Mouse (Mus musculus) central nervous system, embryonic 11.5 days (tissue): ENCODE measurements around the gene Fads6. TPM values are rescaled to one million over a fixed set of nuclear protein-coding genes. Genes with fewer than 3 reads are reported as not detected.

Experiments
- polyA plus RNA-seq: library from polyadenylated mRNA; depleted of rRNA; stranded (reverse); fragments of >200 nt; gene quantifications from 2 replicates; pipeline ENCODE4 v1.2.3, GENCODE M21; 2012; rRNA removed

Fads6 gene
- 1.1 and 1.2 TPM in 2 replicates for polyA plus RNA-seq

DNA sequence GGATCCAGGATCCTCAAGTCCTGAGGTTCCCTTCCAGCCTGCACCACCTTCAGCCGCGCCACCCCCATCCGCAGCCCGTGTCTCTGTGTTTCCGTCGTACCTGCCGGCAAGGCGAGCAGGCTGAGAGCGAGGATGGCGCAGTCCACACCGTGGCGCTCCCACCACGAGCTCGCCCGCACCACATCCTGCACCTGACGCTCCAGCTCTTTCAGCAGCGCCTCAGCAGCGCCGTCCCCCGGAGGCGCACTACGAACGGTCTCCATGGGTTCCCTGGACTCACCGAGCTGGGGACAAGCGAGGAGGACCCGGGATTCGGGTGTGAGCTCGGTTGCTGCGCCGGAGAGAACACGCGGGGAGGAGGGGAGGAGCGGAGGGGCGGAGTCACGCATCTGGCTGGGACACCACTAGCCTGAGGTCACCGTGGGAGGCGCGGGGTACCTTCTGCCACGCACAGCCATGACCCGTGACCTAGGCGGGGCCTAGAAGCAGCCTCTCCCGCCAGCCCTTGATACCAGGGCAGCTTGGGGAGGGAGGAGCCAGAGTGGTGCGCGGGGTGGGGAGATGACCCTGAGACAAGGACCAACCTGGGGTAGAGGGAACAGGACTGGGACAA, at the start of gene Fads6:
TSS of gene Fads6 (minus strand) at position 450 of the 613 bp plus-strand sequence.

DNA sequence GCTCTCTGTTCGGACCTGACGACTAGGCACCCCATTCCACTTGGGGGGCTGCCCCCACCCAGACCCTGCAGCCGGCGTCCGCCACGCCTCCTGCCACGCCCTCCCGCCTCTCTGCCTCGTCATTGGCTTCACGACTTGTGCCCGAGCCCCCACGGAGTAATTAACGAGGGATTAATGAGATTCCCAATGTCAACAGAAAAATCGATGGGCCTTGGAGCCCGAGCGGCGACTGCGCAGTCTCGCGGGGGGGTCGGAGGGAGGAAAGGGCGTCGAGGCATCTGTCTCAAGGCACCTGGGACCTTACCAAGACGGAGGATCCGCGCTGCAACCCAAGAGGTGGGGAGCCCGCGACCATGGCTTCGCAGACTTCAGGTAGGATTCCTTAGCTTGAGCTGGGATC, 37.1 kb upstream of the Fads6 start, which contains the start of gene Otop3:
TSS of gene Otop3 (plus strand) at position 201 of the 400 bp plus-strand sequence.

DNA sequence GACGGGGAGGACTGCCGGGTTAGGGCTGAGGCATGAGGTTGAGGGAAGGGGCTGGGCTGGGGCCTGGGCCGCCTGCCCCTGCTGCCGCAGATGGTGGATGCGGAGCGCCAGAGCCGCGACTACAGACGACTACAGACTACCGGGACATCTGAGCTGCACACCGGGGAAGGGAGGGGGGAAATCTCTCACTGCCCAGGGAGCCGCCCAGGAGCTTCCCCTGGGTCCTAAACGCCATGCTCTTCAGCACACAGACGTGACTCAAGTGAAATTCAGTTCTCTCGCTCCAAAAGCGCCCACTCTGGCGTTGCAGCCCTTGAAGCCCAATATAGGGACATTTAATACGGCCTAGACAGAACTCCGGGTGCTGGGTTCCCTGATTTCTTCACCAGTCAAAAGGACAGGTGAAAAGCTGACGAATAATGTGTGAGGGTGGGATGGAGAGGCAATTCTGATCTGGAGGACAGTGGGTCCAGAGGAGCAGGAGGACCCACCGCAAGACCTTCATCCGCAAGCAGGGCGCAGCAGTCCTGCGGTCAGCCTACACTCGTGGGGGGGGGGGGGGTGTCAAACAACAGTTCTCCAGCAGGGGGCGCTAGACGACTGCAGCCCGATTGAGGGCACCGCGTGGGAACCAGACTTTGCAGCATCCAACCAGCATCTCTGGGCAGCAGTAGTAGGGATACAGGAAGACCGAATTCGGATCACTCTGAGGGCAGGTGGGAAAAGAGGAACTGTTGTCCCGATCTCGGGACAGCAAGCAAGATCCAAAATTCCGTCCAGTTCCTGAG, 24.6 kb upstream of the Fads6 start, which contains the start of gene Ush1g:
TSS of gene Ush1g (minus strand) at position 136 of the 788 bp plus-strand sequence.

DNA sequence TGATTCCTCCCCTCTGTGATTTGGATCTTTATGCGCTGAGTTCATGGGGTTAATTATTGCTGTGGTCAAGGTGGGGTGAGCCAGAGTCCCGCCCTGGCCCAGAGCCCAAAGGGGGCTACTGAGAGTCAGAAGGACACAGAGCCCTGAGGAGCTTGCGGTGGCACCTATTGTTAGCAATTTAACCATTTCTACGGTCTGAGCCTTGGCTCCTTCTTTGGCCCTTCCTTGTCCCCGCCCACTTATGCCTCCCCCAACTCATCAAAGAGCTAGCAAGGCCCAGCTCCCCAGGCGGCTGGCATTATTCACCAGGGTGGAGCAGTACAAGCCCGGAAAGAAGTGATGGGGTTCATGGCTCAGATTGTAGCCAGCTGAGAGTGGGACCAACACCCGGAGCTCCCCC, 9.4 kb upstream of the Fads6 start, which contains the start of gene Otop2:
TSS of gene Otop2 (plus strand) at position 301 of the 400 bp plus-strand sequence.

DNA sequence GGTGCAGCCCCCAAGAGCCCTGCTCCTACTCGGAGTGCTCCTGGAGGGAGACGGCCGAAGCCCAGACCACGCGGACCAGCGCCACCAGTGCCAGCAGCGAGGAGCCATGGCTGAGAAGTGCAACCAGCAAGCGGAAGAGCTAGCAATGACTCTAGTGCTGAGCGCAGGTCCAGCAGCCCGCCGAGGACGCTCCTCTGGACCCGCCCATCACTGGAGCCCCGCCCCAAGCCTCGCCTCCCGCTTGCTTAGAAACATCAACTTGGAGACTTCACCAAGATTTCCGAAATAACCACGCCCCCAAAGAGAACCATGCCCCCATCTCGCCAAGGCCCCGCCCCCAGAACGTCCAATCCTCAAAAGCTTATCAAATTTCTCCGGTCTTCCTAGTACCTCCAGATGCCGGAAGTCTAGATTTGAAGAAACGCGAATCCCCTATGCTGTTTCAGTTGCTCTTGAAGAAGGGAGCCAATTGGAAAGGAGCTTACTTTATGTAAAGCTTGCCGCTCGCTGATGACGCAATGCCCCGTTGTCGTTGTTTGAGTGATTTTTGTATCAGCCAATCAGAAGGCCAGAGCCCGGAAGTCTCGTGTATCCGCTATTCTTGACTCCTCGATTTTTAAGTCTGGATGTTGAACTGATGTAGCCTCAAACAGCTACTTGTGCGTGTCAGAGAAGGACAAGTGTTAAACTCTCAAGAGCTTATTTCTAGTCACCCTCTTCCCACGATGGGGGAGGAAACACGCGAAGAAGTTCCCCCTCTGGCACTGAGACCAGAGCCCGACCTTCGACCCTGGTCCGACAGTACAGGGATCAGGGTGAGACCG, 20.5 kb downstream of the Fads6 start, which contains the start of gene Fdxr:
TSS of gene Fdxr (minus strand) at position 271 of the 824 bp plus-strand sequence.

DNA sequence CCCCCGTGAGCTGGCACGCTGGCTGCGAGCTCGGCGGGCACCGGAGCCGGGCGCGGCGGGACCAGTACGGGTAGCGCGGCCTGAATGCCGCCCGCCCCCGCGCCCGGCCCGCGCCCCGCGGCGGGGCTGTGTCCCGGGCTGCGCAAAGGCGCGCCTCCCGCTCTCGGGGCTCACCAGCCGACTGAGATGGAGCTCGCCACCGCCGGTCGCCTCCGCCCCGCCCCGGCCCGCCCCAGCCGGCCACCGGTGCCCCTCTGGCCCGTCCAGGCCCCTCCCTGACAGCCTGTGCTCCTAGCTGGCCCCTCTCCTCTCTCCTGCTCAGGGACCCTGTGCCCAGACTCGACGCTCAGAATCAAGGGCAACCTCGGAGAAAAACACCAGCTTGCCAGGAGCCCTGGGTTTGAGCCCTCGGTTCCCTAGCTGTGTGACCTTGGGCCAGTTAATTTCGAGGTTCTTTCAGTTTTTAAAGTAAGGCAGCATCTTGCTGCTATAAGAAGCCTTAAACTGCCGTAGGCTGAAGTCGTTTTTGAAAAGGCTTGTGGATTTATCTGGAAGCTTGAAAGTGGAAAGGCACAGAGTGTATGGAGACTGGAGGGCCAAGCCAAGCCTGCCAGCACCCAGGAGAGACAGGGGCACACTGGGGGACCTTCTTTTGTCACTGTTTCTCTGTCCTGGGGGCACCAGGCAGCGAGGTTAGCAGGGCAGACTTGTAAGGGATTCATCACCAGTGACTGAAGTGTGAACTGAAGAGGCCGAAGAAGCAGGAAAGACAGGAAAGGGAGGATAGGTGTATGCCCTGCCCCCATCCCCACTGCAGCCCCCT, 30.2 kb downstream of the Fads6 start, which contains the start of gene Grin2c:
TSS of gene Grin2c (minus strand) at position 183 of the 823 bp plus-strand sequence.

Other genes starting within 250 kb of the Fads6 start
- gene Cd300ld3, start 249.3 kb downstream of the Fads6 start, polyA plus RNA-seq, result 0.23 and 0.45 TPM in 2 replicates
- 0.02 and 0.04 TPM in 2 replicates for gene Cd300e, start 235.5 kb downstream of the Fads6 start, polyA plus RNA-seq
- 1.4 and 2.0 TPM in 2 replicates for gene Rab37, start 206.2 kb downstream of the Fads6 start, polyA plus RNA-seq
- gene Cd300lf, start 163.7 kb downstream of the Fads6 start, polyA plus RNA-seq, result 0.20 and 0.29 TPM in 2 replicates
- 28.0 and 39.8 TPM in 2 replicates for gene Slc9a3r1, start 134.3 kb downstream of the Fads6 start, polyA plus RNA-seq
- gene Tmem104, start 110.2 kb downstream of the Fads6 start, polyA plus RNA-seq, result 3.5 and 5.0 TPM in 2 replicates
- gene Nat9, start 109.8 kb downstream of the Fads6 start, polyA plus RNA-seq, result 20.7 and 23.2 TPM in 2 replicates
- gene Grin2c, start 30.4 kb downstream of the Fads6 start, polyA plus RNA-seq, result 1.1 and 1.7 TPM in 2 replicates
- 15.7 and 16.2 TPM in 2 replicates for gene Fdxr, start 20.6 kb downstream of the Fads6 start, polyA plus RNA-seq
- gene Otop2, start 9.5 kb upstream of the Fads6 start, polyA plus RNA-seq, result 0.06 and 0.19 TPM in 2 replicates
- 0.01 and 0.02 TPM in 2 replicates for gene Ush1g, start 24.4 kb upstream of the Fads6 start, polyA plus RNA-seq
- gene Otop3, start 37.1 kb upstream of the Fads6 start, polyA plus RNA-seq, result 0.13 and 0.15 TPM in 2 replicates
- gene Hid1, start 70.1 kb upstream of the Fads6 start, polyA plus RNA-seq, result 14.4 and 17.7 TPM in 2 replicates
- gene Cdr2l, start 84.3 kb upstream of the Fads6 start, polyA plus RNA-seq, result 29.3 and 33.6 TPM in 2 replicates
- 139 and 210 TPM in 2 replicates for gene Mrpl58, start 106.1 kb upstream of the Fads6 start, polyA plus RNA-seq
- gene Atp5h, start 122.3 kb upstream of the Fads6 start, polyA plus RNA-seq, result 593 and 879 TPM in 2 replicates
- gene Kctd2, start 122.5 kb upstream of the Fads6 start, polyA plus RNA-seq, result 40.2 and 48.1 TPM in 2 replicates
- gene Trim80, start 142.9 kb upstream of the Fads6 start, polyA plus RNA-seq, result 0.10 TPM in 2 replicates
- gene Slc16a5, start 164.8 kb upstream of the Fads6 start, polyA plus RNA-seq, result 0.04 TPM in 1 of 2 replicates, not detected in the other
- 5.2 and 5.9 TPM in 2 replicates for gene Armc7, start 178.0 kb upstream of the Fads6 start, polyA plus RNA-seq
- 50.7 and 84.0 TPM in 2 replicates for gene Nt5c, start 194.2 kb upstream of the Fads6 start, polyA plus RNA-seq
- 491 and 541 TPM in 2 replicates for gene Jpt1, start 216.7 kb upstream of the Fads6 start, polyA plus RNA-seq
- gene Sumo2, start 238.6 kb upstream of the Fads6 start, polyA plus RNA-seq, result 729 and 931 TPM in 2 replicates